Mouse (Mus musculus): ENCODE results near the gene Mrtfb.

DNA sequence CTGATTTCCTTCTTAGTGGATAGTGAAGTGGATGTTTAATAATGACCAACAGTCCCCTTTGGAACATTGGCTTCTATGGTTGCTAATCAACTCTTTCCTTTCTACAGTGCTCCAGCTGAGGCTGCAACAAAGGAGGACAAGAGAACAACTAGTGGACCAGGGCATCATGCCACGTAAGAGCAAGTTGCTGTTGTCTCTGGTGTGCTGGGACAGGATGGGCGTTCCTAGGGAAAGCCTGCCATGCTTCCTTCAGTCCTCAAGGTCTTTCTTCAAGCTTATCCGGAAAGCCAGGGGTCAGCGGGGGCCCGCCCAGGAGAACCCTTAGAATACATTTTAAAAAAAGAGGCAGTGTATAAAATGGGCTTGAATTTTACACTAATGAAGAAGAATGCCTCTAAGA, 121.9 kb downstream of the Mrtfb start:
- no peak for TF ChIP-seq GATA1 (IDR thresholded peaks at IDR 0.05; ENCODE audit: borderline replicate concordance, low read length)
- TF ChIP-seq FLI1 (IDR thresholded peaks at IDR 0.05; ENCODE audit: low read length) = no peak

Measured in megakaryocyte, embryonic 14.5 days (primary cell).